Mouse (Mus musculus) left cerebral cortex, adult 8-10 months (tissue): Measurements from ENCODE around the gene Bmper. TPM values are rescaled to one million over a fixed set of nuclear protein-coding genes. Genes with fewer than 3 reads are reported as not detected.

Source experiments
- DNase-seq, 2 experiments: peaks; one replicate each; pipeline ENCODE4 v3.0.0; 2022; ENCODE audit warnings: low spot score in 2 of 2
- total RNA-seq, 4 experiments: library from RNA; stranded (reverse); gene quantifications; 2 replicates each; pipeline ENCODE4 v1.2.4; 2022

Gene Bmper
- total RNA-seq, result 10 to 100 TPM in 1 of 4 experiments, 1 to 10 TPM in 3; 7.9 to 10.4 (median 9.6) TPM

DNA sequence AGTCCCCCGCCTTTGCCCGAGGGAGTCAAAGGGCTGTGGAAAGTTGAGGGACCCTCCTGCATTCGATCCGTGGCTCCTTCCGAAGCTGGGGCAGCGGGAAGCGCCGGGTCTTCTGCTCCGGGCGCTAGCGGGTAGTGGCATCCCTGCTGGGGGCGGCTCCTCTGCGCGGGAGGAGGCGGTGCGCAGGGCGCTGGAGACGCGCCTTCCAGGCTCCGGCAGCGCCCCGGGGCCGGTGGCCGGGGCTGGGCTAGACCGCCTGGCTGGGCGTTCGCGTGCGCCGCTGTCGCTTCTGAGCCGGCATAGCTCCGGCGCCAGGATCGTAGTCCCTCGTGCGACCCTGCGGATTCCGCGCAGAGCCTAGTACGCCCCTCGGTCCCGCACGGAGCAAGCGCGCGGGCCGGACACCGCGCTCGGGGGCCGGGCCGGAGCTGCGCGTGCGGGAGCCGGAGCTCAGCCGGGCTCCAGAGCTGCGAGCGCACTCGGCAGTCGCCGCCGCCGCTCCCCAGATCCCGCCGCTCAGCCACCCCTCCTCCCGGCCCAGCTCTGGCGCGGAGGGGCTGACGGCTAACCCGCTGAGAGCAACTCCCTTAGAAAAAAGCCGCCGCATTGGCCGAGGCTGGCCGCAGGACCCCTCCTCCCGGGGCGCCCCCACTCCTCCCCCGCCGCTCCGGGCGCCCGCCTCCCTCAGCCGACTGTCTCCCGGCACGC lies at the start of gene Bmper:
Gene Bmper, plus strand, starts transcription at position 236 of the 708 bp plus-strand sequence.
- DNase-seq, result peak; percentile 25 to 31

DNA sequence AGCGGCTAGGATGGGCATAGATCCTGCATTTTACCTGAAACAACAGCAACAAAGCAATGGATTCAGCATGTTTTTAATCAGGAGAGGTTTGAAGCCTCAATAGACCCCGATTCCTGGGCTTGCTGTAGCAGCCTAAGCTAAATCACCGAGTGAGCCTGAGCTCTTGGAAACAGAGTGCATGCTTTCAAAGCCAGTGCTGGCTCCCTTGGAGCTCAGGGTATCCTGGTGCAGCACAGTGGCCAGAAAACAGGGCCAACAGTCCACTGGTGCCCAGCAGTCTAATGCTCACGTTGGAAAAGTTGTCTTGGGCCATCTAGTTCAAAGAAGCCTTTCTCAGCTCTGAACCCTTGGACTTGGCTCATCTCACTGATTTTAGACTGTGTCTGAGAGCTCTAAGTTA lies 45.4 kb upstream of the Bmper start:
- no peak for DNase-seq

GRCm38 (mm10) chr9:23187181-23187580 lies 35.7 kb upstream of the Bmper start:
- DNase-seq, result no peak

GRCm38 (mm10) chr9:23188136-23188535 lies 34.7 kb upstream of the Bmper start:
- no peak for DNase-seq

GRCm38 (mm10) chr9:23190950-23191349 lies 31.9 kb upstream of the Bmper start:
- DNase-seq, result no peak

- no peak for DNase-seq
These were observed 31.4 kb upstream of the Bmper start for GRCm38 (mm10) chr9:23191431-23191830.

- DNase-seq, result no peak
These were observed 30.1 kb upstream of the Bmper start for GRCm38 (mm10) chr9:23192567-23193331.

DNA sequence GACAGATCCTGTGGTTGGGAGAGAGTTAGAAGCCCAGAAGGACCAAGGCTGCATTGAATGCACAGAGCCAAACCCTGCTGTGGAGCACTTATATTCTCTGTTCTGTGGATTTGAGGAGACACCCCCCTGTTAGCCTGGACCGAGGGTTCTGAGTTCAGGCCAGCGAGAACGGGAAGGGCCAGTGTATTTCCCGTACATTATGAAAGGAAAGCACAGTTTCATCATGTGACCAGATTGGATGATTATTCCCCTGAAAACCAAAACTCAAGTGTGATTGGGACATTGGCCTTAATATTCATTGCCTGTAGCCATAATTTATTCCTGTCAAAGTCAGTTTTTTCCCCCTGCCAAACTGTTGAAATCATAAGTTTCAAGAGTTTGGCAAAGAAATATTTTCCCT lies 23.9 kb upstream of the Bmper start:
- no peak for DNase-seq

GRCm38 (mm10) chr9:23199841-23200240 lies 23.0 kb upstream of the Bmper start:
- no peak for DNase-seq

GRCm38 (mm10) chr9:23200828-23201227 lies 22.0 kb upstream of the Bmper start:
- no peak for DNase-seq

DNA sequence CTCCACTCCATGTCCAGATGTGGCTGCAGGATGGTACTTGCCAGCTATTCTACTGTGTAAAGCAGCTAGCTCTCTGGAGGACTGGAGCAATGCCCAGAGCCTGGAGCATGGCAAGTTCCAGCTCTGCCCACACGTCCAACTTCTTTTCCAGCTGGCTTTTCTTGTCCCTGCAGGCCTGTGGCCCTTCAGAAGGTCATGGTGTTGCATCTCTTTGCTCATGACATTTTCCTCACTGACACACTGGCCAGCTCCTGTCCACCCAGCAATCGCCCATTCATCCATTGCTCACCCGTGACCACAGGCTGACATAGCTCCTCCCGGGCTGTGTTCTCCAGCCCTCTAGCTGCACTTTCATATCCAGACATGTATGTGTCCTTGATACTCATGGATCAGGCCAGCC lies 20.4 kb upstream of the Bmper start:
- no peak for DNase-seq

GRCm38 (mm10) chr9:23204339-23205288 lies 18.3 kb upstream of the Bmper start:
- peak in 1 of 2 experiments; percentile 26 for DNase-seq

- DNase-seq, result no peak
These were observed 17.6 kb upstream of the Bmper start for GRCm38 (mm10) chr9:23205304-23205703.

- DNase-seq, result no peak
These were observed 17.1 kb upstream of the Bmper start for GRCm38 (mm10) chr9:23205757-23206156.

GRCm38 (mm10) chr9:23206181-23206580 lies 16.7 kb upstream of the Bmper start:
- DNase-seq, result no peak

DNA sequence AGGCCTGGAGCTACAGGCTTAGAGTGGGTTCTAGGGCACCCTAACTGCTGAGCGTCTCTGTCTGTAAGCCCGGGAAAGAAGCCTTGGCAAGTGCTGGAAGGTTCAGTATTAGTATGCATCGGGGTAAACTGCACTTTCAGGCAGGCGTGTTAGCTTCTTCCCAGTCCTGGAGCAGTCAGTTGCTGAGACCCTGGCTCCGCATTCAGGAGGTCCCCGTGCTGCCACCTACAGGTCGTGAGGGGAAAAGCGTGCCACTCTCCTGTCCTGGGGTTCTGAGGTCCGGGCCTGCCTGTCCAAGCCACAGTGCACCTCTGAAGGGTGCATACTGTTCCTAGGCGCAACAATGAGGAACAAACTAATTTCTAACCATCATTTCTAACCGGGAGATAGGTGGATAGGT lies 10.6 kb upstream of the Bmper start:
- peak; percentile 35 to 67 for DNase-seq

DNA sequence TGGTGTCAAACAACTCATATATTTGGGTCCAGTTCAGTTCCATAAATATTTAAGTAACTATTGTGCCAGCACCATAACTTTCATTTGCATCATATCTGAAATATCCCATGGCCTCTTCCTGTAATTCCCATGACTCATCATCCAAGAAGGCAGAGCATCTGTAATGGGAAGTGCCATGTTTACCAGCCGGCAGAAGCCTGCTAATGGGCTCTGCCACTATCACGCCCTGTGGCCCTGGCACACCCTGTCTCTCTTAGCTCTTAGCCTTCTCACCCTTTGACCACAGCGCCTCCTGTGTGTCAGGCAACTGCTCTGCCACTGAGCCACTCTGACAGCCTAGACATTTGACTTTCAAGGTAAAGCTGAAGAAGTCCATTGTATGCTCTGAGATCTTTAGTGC lies 3.1 kb upstream of the Bmper start:
- DNase-seq, result no peak

GRCm38 (mm10) chr9:23221976-23222375 lies 900 bp upstream of the Bmper start:
- DNase-seq, result no peak

DNA sequence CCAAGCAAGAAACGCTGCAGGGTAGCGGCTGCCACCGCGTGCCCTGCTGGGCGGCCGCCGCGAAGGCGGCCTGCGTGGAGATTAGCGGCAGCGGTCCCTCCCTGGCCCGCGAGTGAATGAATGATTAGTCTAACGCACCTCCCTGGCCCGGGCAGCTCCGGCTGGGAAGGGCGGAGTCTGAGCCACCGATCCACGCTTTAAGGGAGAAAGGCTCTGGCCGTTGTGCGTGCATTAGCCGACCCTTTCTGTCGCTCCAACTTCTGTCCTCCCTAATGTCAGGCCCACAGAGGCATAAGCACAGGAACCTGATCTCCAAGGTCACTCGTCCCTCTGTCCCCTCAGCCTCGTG lies 410 bp upstream of the Bmper start:
- DNase-seq, result no peak

- DNase-seq, result peak in 1 of 2 experiments; percentile 46
These were observed 737 bp downstream of the Bmper start for GRCm38 (mm10) chr9:23223549-23224077.

DNA sequence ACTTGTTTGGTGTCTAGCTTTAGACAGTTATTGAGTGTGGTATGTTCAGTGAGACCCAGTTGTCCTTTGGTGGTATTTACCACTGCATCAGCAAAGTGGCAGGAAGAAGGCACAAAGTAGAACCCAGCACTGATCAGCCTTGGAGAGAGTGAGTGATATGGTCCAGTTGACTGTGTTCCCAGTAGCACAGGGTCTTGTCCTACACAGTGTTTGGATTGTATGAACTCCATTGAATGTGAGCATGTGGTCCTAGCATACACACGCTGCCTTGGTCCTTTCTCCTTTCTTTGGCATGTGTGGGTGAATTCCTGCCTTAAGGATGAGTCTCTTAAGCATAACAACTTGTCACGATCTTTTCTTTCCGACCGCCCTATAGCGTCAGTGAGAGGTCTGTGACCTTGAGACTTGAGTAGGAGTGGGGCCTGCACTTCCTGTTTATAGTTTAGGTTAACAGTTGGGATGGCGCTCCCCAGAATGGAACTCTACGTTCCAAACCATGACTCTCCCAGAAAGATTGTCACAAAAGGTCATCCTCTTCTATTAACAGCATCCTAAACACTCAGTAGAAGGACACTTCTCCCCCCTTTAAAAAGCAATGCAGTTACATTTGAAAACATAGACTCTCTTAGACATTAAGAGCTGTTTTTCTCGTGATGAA lies 10.7 kb downstream of the Bmper start:
- no peak for DNase-seq
